Mouse (Mus musculus) ES-Bruce4 (cell line): ENCODE measurements at regions not wholly inside any gene's neighbourhood (a gene's known extent, or its start where the extent isn't known, plus 50 kb on each side); places are given as distances from the start of the nearest gene placed in this dataset.

ENCODE experiments used
- CTCF ChIP-seq: IDR thresholded peaks from one replicate; pipeline ENCODE4 v1.8.1; 2011; ENCODE audit warnings: low read depth, low read length
- EP300 ChIP-seq: IDR thresholded peaks from 2 replicates; pipeline ENCODE4 v1.6.1; 2011; ENCODE audit warnings: low read depth, low read length; ENCODE audit not compliant: insufficient read depth
- POLR2A ChIP-seq: IDR thresholded peaks from one replicate; pipeline ENCODE4 v1.8.1; 2011; ENCODE audit warnings: low read length; ENCODE audit not compliant: insufficient read depth

GRCm38 (mm10) chr10:98474581-98474980, 439.6 kb upstream of the Atp2b1 start:
- TF ChIP-seq CTCF (no peak), POLR2A (no peak), EP300 (no peak)
